Mouse (Mus musculus): ENCODE measurements around the gene Efhd2. TPM values are rescaled to one million over a fixed set of nuclear protein-coding genes. Genes with fewer than 3 reads are reported as not detected.

Gene Efhd2
- polyA plus RNA-seq, 1 experiment from 2014 or later: 58.8 TPM

DNA sequence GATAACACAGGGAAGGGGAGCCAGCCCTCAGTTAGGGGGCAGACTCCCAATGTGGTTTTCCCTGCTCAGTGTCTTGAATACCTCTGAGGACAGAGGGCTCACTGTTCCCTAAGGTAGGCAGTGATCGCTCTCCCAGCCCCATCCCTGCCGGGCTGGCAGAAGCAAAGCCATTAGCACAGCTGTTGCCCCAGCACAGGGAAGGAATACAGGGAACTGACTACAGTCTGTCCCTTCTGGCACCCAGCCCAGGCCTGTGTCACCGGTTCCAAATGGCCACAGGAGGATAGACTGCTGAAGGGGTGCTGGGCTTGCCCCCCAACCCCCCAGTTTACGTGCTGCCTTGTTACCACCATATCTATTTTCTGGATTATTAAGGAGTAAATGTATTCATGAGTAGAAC, 7.2 kb downstream of the Efhd2 start:
- ATAC-seq (ENCODE audit: insufficient number of reproducible peaks, insufficient read depth, low FRiP score, low read depth): no peak; the same call in 1 of the 2 replicates
- peaks cover 45% of the 10 kb centered on the region for H3K4me1 ChIP-seq (ENCODE audit: control insufficient read depth, insufficient read depth, low read length)
- H3K9me3 ChIP-seq (ENCODE audit: control insufficient read depth, low read depth, low read length): no peaks in the 10 kb centered on the region
- 0 out of 2 replicates have a peak overlapping the region, but pooled peaks have one; percentile 18 for H3K4me2 ChIP-seq (replicated peaks; ENCODE audit: low read depth, low read length)
- 23% methylated on average over 4 of the region's 4 CpGs for WGBS
- no peak overlapping the region for H3K9ac ChIP-seq (replicated peaks; ENCODE audit: low read depth, low read length)
- no peak overlapping the region for H3K4me3 ChIP-seq (ENCODE audit: low read depth, low read length)
- no peaks in the 10 kb centered on the region for H3K27me3 ChIP-seq (ENCODE audit: control insufficient read depth, insufficient read depth, low read length)
- H3K27ac ChIP-seq (ENCODE audit: low read length): peak overlapping the region; percentile 44; the same call in 1 of the 2 replicates
- H3K36me3 ChIP-seq (ENCODE audit: control insufficient read depth, insufficient read depth, low read length): peaks cover 11% of the 10 kb centered on the region; the same call in 1 of the 2 replicates

- Histone ChIP-seq H3K9ac (replicated peaks; ENCODE audit: low read depth, low read length) (no peak overlapping the region), H3K4me3 (ENCODE audit: low read depth, low read length) (no peak overlapping the region), H3K27ac (ENCODE audit: low read length) (peak overlapping the region; percentile 44; the same call in 1 of the 2 replicates), H3K9me3 (ENCODE audit: control insufficient read depth, low read depth, low read length) (no peaks in the 10 kb centered on the region), H3K4me2 (replicated peaks; ENCODE audit: low read depth, low read length) (0 out of 2 replicates have a peak overlapping the region, but pooled peaks have one; percentile 18), H3K36me3 (ENCODE audit: control insufficient read depth, insufficient read depth, low read length) (peaks cover 11% of the 10 kb centered on the region; the same call in 1 of the 2 replicates), H3K4me1 (ENCODE audit: control insufficient read depth, insufficient read depth, low read length) (peaks cover 41% of the 10 kb centered on the region), H3K27me3 (ENCODE audit: control insufficient read depth, insufficient read depth, low read length) (no peaks in the 10 kb centered on the region)
- ATAC-seq (ENCODE audit: insufficient number of reproducible peaks, insufficient read depth, low FRiP score, low read depth): peak; percentile 35; the same call in 1 of the 2 replicates
- 28% methylated on average over 10 of the region's 10 CpGs for WGBS
Observed at GRCm38 (mm10) chr4:141866933-141867490, 7.7 kb downstream of the Efhd2 start.

DNA sequence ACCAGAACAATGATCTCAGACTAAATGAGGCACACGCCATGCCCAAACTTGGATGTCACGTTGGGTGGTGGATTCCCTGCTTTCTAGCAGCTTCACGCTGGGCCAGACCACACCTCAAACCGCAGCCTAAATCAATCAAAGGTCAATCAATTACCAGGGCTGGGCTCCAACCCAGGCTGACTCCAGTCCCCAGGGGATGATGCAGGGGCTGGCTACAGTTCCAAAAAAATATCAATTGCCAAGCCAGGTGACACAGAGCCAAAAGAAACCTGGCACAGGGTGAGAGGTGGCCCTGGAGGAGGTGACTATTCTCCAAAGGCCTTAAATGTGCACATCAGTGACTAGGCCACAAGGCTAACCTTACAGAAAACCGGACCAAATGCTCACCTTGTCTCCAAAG, 9.1 kb downstream of the Efhd2 start:
- Histone ChIP-seq H3K4me2 (replicated peaks; ENCODE audit: low read depth, low read length) (no peak overlapping the region), H3K4me1 (ENCODE audit: control insufficient read depth, insufficient read depth, low read length) (peaks cover 30% of the 10 kb centered on the region), H3K4me3 (ENCODE audit: low read depth, low read length) (no peak overlapping the region), H3K9me3 (ENCODE audit: control insufficient read depth, low read depth, low read length) (no peaks in the 10 kb centered on the region), H3K9ac (replicated peaks; ENCODE audit: low read depth, low read length) (no peak overlapping the region), H3K27ac (ENCODE audit: low read length) (no peak overlapping the region), H3K36me3 (ENCODE audit: control insufficient read depth, insufficient read depth, low read length) (peaks cover 16% of the 10 kb centered on the region), H3K27me3 (ENCODE audit: control insufficient read depth, insufficient read depth, low read length) (no peaks in the 10 kb centered on the region)
- no peak for ATAC-seq (ENCODE audit: insufficient number of reproducible peaks, insufficient read depth, low FRiP score, low read depth)
- WGBS: 79% methylated on average over 5 of the region's 5 CpGs

- peaks cover 16% of the 10 kb centered on the region for H3K36me3 ChIP-seq (ENCODE audit: control insufficient read depth, insufficient read depth, low read length)
- peaks cover 29% of the 10 kb centered on the region for H3K4me1 ChIP-seq (ENCODE audit: control insufficient read depth, insufficient read depth, low read length)
- H3K9me3 ChIP-seq (ENCODE audit: control insufficient read depth, low read depth, low read length): no peaks in the 10 kb centered on the region
- H3K27me3 ChIP-seq (ENCODE audit: control insufficient read depth, insufficient read depth, low read length): no peaks in the 10 kb centered on the region
- no peak overlapping the region for H3K4me3 ChIP-seq (ENCODE audit: low read depth, low read length)
- no peak for ATAC-seq (ENCODE audit: insufficient number of reproducible peaks, insufficient read depth, low FRiP score, low read depth)
- whole genome bisulfite sequencing: 93% methylated on average over 5 of the region's 5 CpGs
- H3K9ac ChIP-seq (replicated peaks; ENCODE audit: low read depth, low read length): no peak overlapping the region
- no peak overlapping the region for H3K27ac ChIP-seq (ENCODE audit: low read length)
- H3K4me2 ChIP-seq (replicated peaks; ENCODE audit: low read depth, low read length): no peak overlapping the region
Observed at GRCm38 (mm10) chr4:141865006-141865405, 9.7 kb downstream of the Efhd2 start.

DNA sequence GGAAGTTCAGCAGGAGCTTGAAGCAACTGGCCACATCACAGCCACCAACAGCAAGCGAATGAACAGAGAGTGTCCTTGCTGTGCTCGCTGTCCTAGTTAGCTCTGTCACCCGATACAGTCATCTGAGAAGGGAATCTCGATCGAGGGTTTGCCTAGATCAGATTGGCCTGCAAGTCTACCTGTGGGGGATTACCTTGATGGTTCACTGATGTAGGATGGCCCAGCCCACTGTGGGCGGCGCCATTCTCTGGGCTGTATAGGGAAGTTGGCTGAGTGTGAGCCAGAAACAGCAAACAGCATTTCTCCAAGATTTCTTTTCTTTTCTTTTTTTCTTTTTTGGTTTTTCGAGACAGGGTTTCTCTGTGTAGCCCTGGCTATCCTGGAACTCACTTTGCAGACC, 10.2 kb downstream of the Efhd2 start:
- Histone ChIP-seq H3K27ac (ENCODE audit: low read length) (no peak overlapping the region), H3K9me3 (ENCODE audit: control insufficient read depth, low read depth, low read length) (no peaks in the 10 kb centered on the region), H3K4me3 (ENCODE audit: low read depth, low read length) (no peak overlapping the region), H3K27me3 (ENCODE audit: control insufficient read depth, insufficient read depth, low read length) (no peaks in the 10 kb centered on the region), H3K4me1 (ENCODE audit: control insufficient read depth, insufficient read depth, low read length) (peaks cover 24% of the 10 kb centered on the region), H3K4me2 (replicated peaks; ENCODE audit: low read depth, low read length) (no peak overlapping the region), H3K36me3 (ENCODE audit: control insufficient read depth, insufficient read depth, low read length) (peaks cover 21% of the 10 kb centered on the region), H3K9ac (replicated peaks; ENCODE audit: low read depth, low read length) (no peak overlapping the region)
- no peak for ATAC-seq (ENCODE audit: insufficient number of reproducible peaks, insufficient read depth, low FRiP score, low read depth)
- WGBS: 94% methylated on average over 8 of the region's 8 CpGs

DNA sequence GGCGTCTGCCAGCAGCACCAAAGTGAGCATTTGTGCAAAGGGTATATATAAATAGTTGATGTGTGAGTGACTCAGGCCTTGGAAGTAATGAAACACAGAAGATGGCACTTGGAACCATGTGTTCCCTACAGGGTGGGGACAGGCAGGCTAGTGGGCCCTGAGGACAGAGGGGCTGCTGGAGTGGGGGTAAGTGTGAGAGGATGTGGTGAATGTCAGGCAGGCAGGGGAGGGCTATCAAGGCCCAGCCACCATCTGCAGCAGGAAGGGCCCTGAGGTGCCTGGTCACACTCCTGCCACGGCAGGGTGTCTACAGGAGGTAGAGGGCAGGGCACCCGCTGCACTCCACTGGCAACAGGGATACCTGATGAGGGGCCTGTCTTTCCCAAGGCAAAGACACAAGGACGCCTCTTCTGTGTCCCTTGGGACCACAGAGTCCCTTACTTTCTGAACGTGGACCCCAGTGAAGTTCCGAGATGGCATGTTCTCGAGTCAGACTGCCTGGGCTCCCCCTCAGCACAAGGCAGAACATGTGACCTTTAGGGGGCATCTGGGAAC, 10.9 kb downstream of the Efhd2 start:
- no peak overlapping the region for H3K27ac ChIP-seq (ENCODE audit: low read length)
- H3K36me3 ChIP-seq (ENCODE audit: control insufficient read depth, insufficient read depth, low read length): peaks cover 25% of the 10 kb centered on the region
- 85% methylated on average over 7 of the region's 7 CpGs for WGBS
- no peaks in the 10 kb centered on the region for H3K27me3 ChIP-seq (ENCODE audit: control insufficient read depth, insufficient read depth, low read length)
- no peak overlapping the region for H3K4me2 ChIP-seq (replicated peaks; ENCODE audit: low read depth, low read length)
- no peak overlapping the region for H3K9ac ChIP-seq (replicated peaks; ENCODE audit: low read depth, low read length)
- no peak for ATAC-seq (ENCODE audit: insufficient number of reproducible peaks, insufficient read depth, low FRiP score, low read depth)
- H3K4me1 ChIP-seq (ENCODE audit: control insufficient read depth, insufficient read depth, low read length): peaks cover 23% of the 10 kb centered on the region
- no peaks in the 10 kb centered on the region for H3K9me3 ChIP-seq (ENCODE audit: control insufficient read depth, low read depth, low read length)
- H3K4me3 ChIP-seq (ENCODE audit: low read depth, low read length): no peak overlapping the region

- Histone ChIP-seq H3K36me3 (ENCODE audit: control insufficient read depth, insufficient read depth, low read length) (peaks cover 25% of the 10 kb centered on the region), H3K4me1 (ENCODE audit: control insufficient read depth, insufficient read depth, low read length) (peaks cover 19% of the 10 kb centered on the region), H3K27ac (ENCODE audit: low read length) (no peak overlapping the region), H3K9ac (replicated peaks; ENCODE audit: low read depth, low read length) (no peak overlapping the region), H3K4me2 (replicated peaks; ENCODE audit: low read depth, low read length) (no peak overlapping the region), H3K27me3 (ENCODE audit: control insufficient read depth, insufficient read depth, low read length) (no peaks in the 10 kb centered on the region), H3K9me3 (ENCODE audit: control insufficient read depth, low read depth, low read length) (no peaks in the 10 kb centered on the region), H3K4me3 (ENCODE audit: low read depth, low read length) (no peak overlapping the region)
- WGBS: 84% methylated on average over 5 of the region's 5 CpGs
- ATAC-seq (ENCODE audit: insufficient number of reproducible peaks, insufficient read depth, low FRiP score, low read depth): no peak
Observed at GRCm38 (mm10) chr4:141862867-141863266, 11.9 kb downstream of the Efhd2 start.

- H3K9ac ChIP-seq (replicated peaks; ENCODE audit: low read depth, low read length): no peak overlapping the region
- H3K9me3 ChIP-seq (ENCODE audit: control insufficient read depth, low read depth, low read length): no peaks in the 10 kb centered on the region
- H3K4me2 ChIP-seq (replicated peaks; ENCODE audit: low read depth, low read length): no peak overlapping the region
- peaks cover 25% of the 10 kb centered on the region for H3K36me3 ChIP-seq (ENCODE audit: control insufficient read depth, insufficient read depth, low read length)
- no peak overlapping the region for H3K27ac ChIP-seq (ENCODE audit: low read length)
- ATAC-seq (ENCODE audit: insufficient number of reproducible peaks, insufficient read depth, low FRiP score, low read depth): no peak
- no peak overlapping the region for H3K4me3 ChIP-seq (ENCODE audit: low read depth, low read length)
- peaks cover 8% of the 10 kb centered on the region for H3K4me1 ChIP-seq (ENCODE audit: control insufficient read depth, insufficient read depth, low read length)
- 86% methylated on average over 17 of the region's 17 CpGs for WGBS
- no peaks in the 10 kb centered on the region for H3K27me3 ChIP-seq (ENCODE audit: control insufficient read depth, insufficient read depth, low read length)
Observed at GRCm38 (mm10) chr4:141861591-141862295, 13.0 kb downstream of the Efhd2 start.

All from stomach, embryonic 14.5 days (tissue).